Mouse (Mus musculus) embryonic facial prominence, embryonic 14.5 days (tissue): ENCODE measurements at regions not wholly inside any gene's neighbourhood (a gene's known extent, or its start where the extent isn't known, plus 50 kb on each side); places are given as distances from the start of the nearest gene placed in this dataset.
A peak's percentile ranks its signal among the peaks of the same experiment; 100 is the strongest.

Source experiments
- ATAC-seq: fragments of 200-750 bp; cut with Nextera tagmentation; 2 replicates; pipeline ENCODE4 v1.8.0; 2017; ENCODE audit warnings: low read depth, moderate number of reproducible peaks, moderate TSS enrichment
- DNase-seq: peaks from one replicate; pipeline ENCODE4 v3.0.0-alpha.2; 2015; ENCODE audit warnings: low spot score
- H3K27ac ChIP-seq: fragments of 300-500 bp; sonication (generic); replicated peaks from 2 replicates; pipeline ENCODE4 v1.5.1; 2014; ENCODE audit warnings: low read depth, mild to moderate bottlenecking, low read length, moderate library complexity
- H3K27me3 ChIP-seq: fragments of 300-500 bp; sonication (generic); replicated peaks from 2 replicates; pipeline ENCODE4 v1.6.1; 2014; ENCODE audit warnings: low read length; ENCODE audit not compliant: control insufficient read depth, insufficient read depth
- H3K36me3 ChIP-seq: fragments of 300-500 bp; sonication (generic); 2 replicates; pipeline ENCODE4 v1.6.1; 2014; ENCODE audit warnings: low read length, mixed read lengths; ENCODE audit not compliant: control insufficient read depth, insufficient read depth
- H3K4me1 ChIP-seq: fragments of 300-500 bp; sonication (generic); 2 replicates; pipeline ENCODE4 v1.6.1; 2014; ENCODE audit warnings: antibody characterized with exemption, low read length; ENCODE audit not compliant: control insufficient read depth, insufficient read depth
- H3K4me2 ChIP-seq: fragments of 300-500 bp; sonication (generic); 2 replicates; pipeline ENCODE4 v1.6.1; 2014; ENCODE audit warnings: low read depth, mild to moderate bottlenecking, low read length, moderate library complexity, mixed read lengths
- H3K4me3 ChIP-seq: fragments of 300-500 bp; sonication (generic); 2 replicates; pipeline ENCODE4 v1.5.1; 2014; ENCODE audit warnings: low read depth, mild to moderate bottlenecking, low read length
- H3K9ac ChIP-seq: fragments of 300-500 bp; sonication (generic); 2 replicates; pipeline ENCODE4 v1.6.1; 2014; ENCODE audit warnings: low read depth, mild to moderate bottlenecking, low read length, moderate library complexity, mixed read lengths
- H3K9me3 ChIP-seq: fragments of 300-500 bp; sonication (generic); 2 replicates; pipeline ENCODE4 v1.6.1; 2016; ENCODE audit warnings: low read length; ENCODE audit not compliant: control insufficient read depth
- WGBS: fragments of 180-500 bp; shearing (Covaris S2); extraction: QIAGEN DNeasy Blood & Tissue Kit; methylation state at CpG from one replicate; pipeline ENCODE4 v1.1.7; 2014; 5-methylcytosine and 5-hydroxymethylcytosine counted together

DNA sequence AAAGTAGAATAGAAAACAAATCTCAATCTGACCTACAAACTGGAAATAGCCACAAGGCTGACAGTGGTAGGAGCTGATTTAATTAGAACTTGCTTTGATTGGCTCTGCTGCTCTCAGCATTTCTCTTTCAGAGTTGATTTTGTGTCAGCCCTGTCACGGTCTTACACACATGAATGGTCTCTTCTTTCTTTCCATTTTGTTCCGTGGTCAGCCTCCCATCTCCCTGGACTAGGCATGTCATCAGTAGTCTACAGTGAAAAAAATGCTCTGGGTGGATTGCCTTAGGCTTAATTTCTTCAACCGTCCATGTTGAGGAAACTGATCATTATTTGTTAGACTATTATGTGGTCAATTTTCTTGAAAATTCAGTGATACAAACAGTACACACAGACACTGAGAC, 285.0 kb downstream of the Nup35 start:
- no peaks in the 10 kb centered on the region for H3K36me3 ChIP-seq
- WGBS: 50% methylated on average over 3 of the region's 3 CpGs
- H3K27me3 ChIP-seq: no peaks in the 10 kb centered on the region
- no peak overlapping the region for H3K4me3 ChIP-seq
- no peak overlapping the region for H3K27ac ChIP-seq
- DNase-seq: peak; percentile 14
- ATAC-seq: no peak
- no peak overlapping the region for H3K9ac ChIP-seq
- no peaks in the 10 kb centered on the region for H3K9me3 ChIP-seq
- no peaks in the 10 kb centered on the region for H3K4me1 ChIP-seq
- no peak overlapping the region for H3K4me2 ChIP-seq

GRCm38 (mm10) chr2:80913478-80913877, 296.4 kb downstream of the Nup35 start:
- Histone ChIP-seq H3K4me2 (no peak overlapping the region), H3K9ac (no peak overlapping the region), H3K27ac (no peak overlapping the region), H3K4me3 (no peak overlapping the region), H3K36me3 (no peaks in the 10 kb centered on the region), H3K9me3 (no peaks in the 10 kb centered on the region), H3K4me1 (no peaks in the 10 kb centered on the region), H3K27me3 (no peaks in the 10 kb centered on the region)
- WGBS: 87% methylated on average over 2 of the region's 2 CpGs
- DNase-seq (no peak), ATAC-seq (no peak)

DNA sequence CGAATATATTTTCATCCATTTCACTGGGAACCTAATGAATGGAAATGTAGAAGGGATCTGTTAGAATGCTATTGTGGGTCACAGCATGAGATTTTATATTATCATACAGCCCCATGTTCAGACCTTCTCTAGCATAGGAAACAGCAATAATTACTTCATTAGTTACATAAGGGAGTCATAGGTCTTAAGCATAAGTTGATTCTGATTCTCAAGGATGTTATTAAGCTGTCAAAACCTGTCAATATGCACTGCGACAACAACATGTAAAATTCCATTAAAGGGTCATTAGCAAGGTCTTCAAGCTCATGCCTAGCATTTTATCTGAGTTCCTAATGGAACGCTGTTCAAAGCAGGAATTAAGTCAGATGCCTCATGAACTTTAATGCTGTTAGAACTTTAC, 328.5 kb downstream of the Nup35 start:
- no peaks in the 10 kb centered on the region for H3K27me3 ChIP-seq
- H3K27ac ChIP-seq: no peak overlapping the region
- H3K4me1 ChIP-seq: no peaks in the 10 kb centered on the region
- H3K36me3 ChIP-seq: no peaks in the 10 kb centered on the region
- ATAC-seq (no peak), DNase-seq (no peak)
- H3K4me3 ChIP-seq: no peak overlapping the region
- H3K9me3 ChIP-seq: no peaks in the 10 kb centered on the region
- 76% methylated on average over 3 of the region's 3 CpGs for WGBS
- no peak overlapping the region for H3K4me2 ChIP-seq
- no peak overlapping the region for H3K9ac ChIP-seq

DNA sequence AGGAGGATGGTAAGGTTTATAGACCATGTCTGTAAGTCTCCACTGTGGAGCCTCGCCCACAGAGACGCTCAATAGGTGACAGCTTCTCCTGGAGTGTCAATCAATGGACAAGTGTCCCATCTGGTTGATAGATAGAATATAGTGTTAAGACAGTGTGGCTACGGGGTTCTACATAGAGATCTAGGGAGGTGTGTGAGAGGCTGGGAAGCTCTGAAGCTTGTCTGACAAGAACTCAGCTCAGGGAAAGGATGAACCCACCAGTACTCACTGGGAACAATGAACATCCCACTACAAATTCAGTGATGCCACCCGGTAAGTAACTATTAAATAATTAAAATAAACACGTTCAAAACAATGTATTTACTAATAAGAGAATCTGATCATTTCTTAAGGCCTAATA, 349.7 kb downstream of the Nup35 start:
- 86% methylated on average over 5 of the region's 5 CpGs for WGBS
- Histone ChIP-seq H3K4me3 (no peak overlapping the region), H3K4me1 (0 out of 2 replicates have a peak, but pooled peaks cover 3% of the 10 kb centered on the region), H3K27me3 (no peaks in the 10 kb centered on the region), H3K9ac (no peak overlapping the region), H3K4me2 (no peak overlapping the region), H3K9me3 (no peaks in the 10 kb centered on the region), H3K27ac (no peak overlapping the region), H3K36me3 (no peaks in the 10 kb centered on the region)
- DNase-seq: no peak
- no peak for ATAC-seq

GRCm38 (mm10) chr2:80967260-80967659, 350.2 kb downstream of the Nup35 start:
- WGBS: 77% methylated on average over 11 of the region's 11 CpGs
- no peaks in the 10 kb centered on the region for H3K36me3 ChIP-seq
- H3K27ac ChIP-seq: no peak overlapping the region
- 0 out of 2 replicates have a peak, but pooled peaks cover 3% of the 10 kb centered on the region for H3K4me1 ChIP-seq
- no peak overlapping the region for H3K4me3 ChIP-seq
- DNase-seq: peak; percentile 7
- no peak overlapping the region for H3K4me2 ChIP-seq
- H3K9ac ChIP-seq: no peak overlapping the region
- H3K27me3 ChIP-seq: no peaks in the 10 kb centered on the region
- ATAC-seq: no peak
- H3K9me3 ChIP-seq: no peaks in the 10 kb centered on the region

GRCm38 (mm10) chr2:80969354-80969753, 352.3 kb downstream of the Nup35 start:
- H3K36me3 ChIP-seq: no peaks in the 10 kb centered on the region
- DNase-seq: peak; percentile 91
- peak; percentile 89 for ATAC-seq
- H3K4me3 ChIP-seq: no peak overlapping the region
- H3K27me3 ChIP-seq: no peaks in the 10 kb centered on the region
- H3K4me1 ChIP-seq: 0 out of 2 replicates have a peak, but pooled peaks cover 3% of the 10 kb centered on the region
- 25% methylated on average over 5 of the region's 5 CpGs for WGBS
- H3K9me3 ChIP-seq: no peaks in the 10 kb centered on the region
- no peak overlapping the region for H3K27ac ChIP-seq
- no peak overlapping the region for H3K4me2 ChIP-seq
- H3K9ac ChIP-seq: no peak overlapping the region

- Histone ChIP-seq H3K27ac (no peak overlapping the region), H3K36me3 (no peaks in the 10 kb centered on the region), H3K9me3 (no peaks in the 10 kb centered on the region), H3K4me1 (0 out of 2 replicates have a peak, but pooled peaks cover 3% of the 10 kb centered on the region), H3K9ac (no peak overlapping the region), H3K27me3 (no peaks in the 10 kb centered on the region), H3K4me2 (no peak overlapping the region), H3K4me3 (no peak overlapping the region)
- DNase-seq: no peak
- WGBS: 91% methylated on average over 2 of the region's 2 CpGs
- ATAC-seq: no peak
These were observed 356.2 kb downstream of the Nup35 start for GRCm38 (mm10) chr2:80973217-80973616.

- no peaks in the 10 kb centered on the region for H3K9me3 ChIP-seq
- no peaks in the 10 kb centered on the region for H3K36me3 ChIP-seq
- DNase-seq (no peak), ATAC-seq (no peak)
- H3K9ac ChIP-seq: no peak overlapping the region
- no peak overlapping the region for H3K27ac ChIP-seq
- H3K27me3 ChIP-seq: no peaks in the 10 kb centered on the region
- WGBS: 89% methylated on average over 1 of the region's 1 CpGs
- H3K4me1 ChIP-seq: no peaks in the 10 kb centered on the region
- H3K4me3 ChIP-seq: no peak overlapping the region
- H3K4me2 ChIP-seq: no peak overlapping the region
These were observed 381.3 kb downstream of the Nup35 start for GRCm38 (mm10) chr2:80998296-80998695.

DNA sequence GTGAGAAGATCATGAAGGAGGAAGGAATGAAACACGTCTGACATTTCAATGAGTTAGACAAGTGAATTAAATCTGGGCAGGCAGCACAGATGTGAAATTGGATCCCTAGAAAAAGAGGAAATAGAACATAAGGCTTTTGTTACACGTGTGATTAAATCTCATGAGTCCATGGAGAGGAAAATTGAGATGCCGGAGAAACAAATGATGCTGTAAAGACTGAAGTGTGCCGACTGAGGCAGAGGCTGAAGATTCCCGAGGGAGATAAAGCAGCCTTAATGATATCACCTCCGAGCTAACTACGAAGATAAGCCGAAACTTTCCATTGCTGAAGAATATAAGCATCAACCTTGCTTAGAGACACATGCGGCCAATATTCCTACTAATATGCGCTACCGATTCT, 390.0 kb downstream of the Nup35 start:
- no peak overlapping the region for H3K27ac ChIP-seq

More for the DNA sequence above, 390.0 kb downstream of the Nup35 start:
- Histone ChIP-seq H3K9ac (no peak overlapping the region), H3K36me3 (no peaks in the 10 kb centered on the region), H3K27me3 (no peaks in the 10 kb centered on the region), H3K4me1 (no peaks in the 10 kb centered on the region), H3K4me3 (no peak overlapping the region), H3K9me3 (no peaks in the 10 kb centered on the region), H3K4me2 (peak overlapping the region; percentile 13; the same call in 1 of the 2 replicates)
- ATAC-seq: peak; percentile 74
- 51% methylated on average over 11 of the region's 11 CpGs for WGBS
- DNase-seq: peak; percentile 57
